8 mouse cellular contexts compared by ENCODE assay signal in the genomic region with DNA sequence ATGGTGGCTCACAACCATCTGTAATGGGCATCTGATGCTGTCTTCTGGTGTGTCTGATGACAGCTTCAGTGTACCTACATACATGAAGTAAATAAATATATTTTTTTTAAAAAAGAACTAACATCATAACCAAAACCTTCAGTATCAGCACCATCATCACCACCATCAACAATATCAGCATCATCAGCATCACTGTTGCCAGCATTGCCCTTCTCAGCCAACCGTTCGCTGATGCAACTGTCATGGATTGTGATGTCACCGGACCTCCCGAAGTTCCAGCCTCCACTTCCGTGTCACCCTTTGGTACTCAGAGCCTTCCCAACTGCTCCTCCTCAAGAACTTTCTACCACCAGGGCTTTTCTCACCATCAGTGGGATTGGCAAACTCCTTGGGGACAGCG. TPM values are rescaled to one million over a fixed set of nuclear protein-coding genes. Genes with fewer than 3 reads are reported as not detected.
DNase-seq lines count a peak whose midpoint lies in the region; TF ChIP-seq lines count a peak whose summit lies in the region.

Usp30 (plus strand) TSS at position 301 of the 400 bp plus-strand sequence.

- WGBS in small intestine, adult 2 months, result 91% methylated on average over 6 of the region's 6 CpGs

- no peaks in the 10 kb centered on the region for H3K27me3 ChIP-seq in testis, adult 2 months (ENCODE audit: control insufficient read depth, insufficient read depth, low read length)
- no peaks in the 10 kb centered on the region for H3K27me3 ChIP-seq in small intestine, adult 2 months (ENCODE audit: control insufficient read depth, insufficient read depth, low read length)

- peak within 1 kb of the TSS; percentile 90 for H3K4me3 ChIP-seq in testis, adult 2 months (ENCODE audit: control insufficient read depth, low read depth, low read length)
- H3K4me3 ChIP-seq in small intestine, adult 2 months (ENCODE audit: low read depth, low read length), result no peak within 1 kb of the TSS

- no peak for DNase-seq in frontal cortex, adult 2 months (ENCODE audit: extremely low spot score in 1 of 2, low spot score in 1 of 2)
- DNase-seq in frontal cortex, postnatal 25 days (ENCODE audit: low spot score in 2 of 2), result no peak
- no peak for DNase-seq in testis, postnatal 10 days (ENCODE audit: low spot score)
- DNase-seq in left cerebral cortex, postnatal 10 days (ENCODE audit: extremely low spot score in 1 of 2, low spot score in 2 of 2), result no peak
- no peak for DNase-seq in thymus, postnatal 0 days (ENCODE audit: low spot score)
- no peak for DNase-seq in frontal cortex, postnatal 14 days (ENCODE audit: low spot score in 2 of 2)

- H3K36me3 ChIP-seq in testis, adult 2 months (ENCODE audit: control insufficient read depth, insufficient read depth, low read length), result no peaks in the 10 kb centered on the region
- H3K36me3 ChIP-seq in small intestine, adult 2 months (ENCODE audit: control insufficient read depth, insufficient read depth, low read length), result no peaks in the 10 kb centered on the region

- no peak for TF ChIP-seq CTCF in testis, adult 2 months (IDR thresholded peaks at IDR 0.05; ENCODE audit: control insufficient read depth, insufficient read depth, insufficient replicate concordance, low read depth, low read length)
- no peak for TF ChIP-seq CTCF in small intestine, adult 2 months (IDR thresholded peaks at IDR 0.05; ENCODE audit: extremely low read depth, insufficient read length, insufficient replicate concordance, low read depth, low read length)

- peak within 1 kb of the TSS; percentile 78 for H3K27ac ChIP-seq in testis, adult 2 months (ENCODE audit: control insufficient read depth, insufficient read depth, low read depth, low read length)
- H3K27ac ChIP-seq in small intestine, adult 2 months (ENCODE audit: insufficient read depth, low read depth, low read length), result no peak within 1 kb of the TSS

- peaks cover 2% of the 10 kb centered on the region; the same call in 1 of the 2 replicates for H3K4me1 ChIP-seq in testis, adult 2 months (ENCODE audit: control insufficient read depth, insufficient read depth, low read length)
- no peaks in the 10 kb centered on the region for H3K4me1 ChIP-seq in small intestine, adult 2 months (ENCODE audit: control insufficient read depth, insufficient read depth, insufficient read length, low read length)

- peak; percentile 74; the same call in 1 of the 2 replicates for TF ChIP-seq POLR2A in testis, adult 2 months (IDR thresholded peaks at IDR 0.05; ENCODE audit: control insufficient read depth, low read depth, low read length)
- TF ChIP-seq POLR2A in small intestine, adult 2 months (IDR thresholded peaks at IDR 0.05; ENCODE audit: low read depth, low read length), result no peak

- intact Hi-C loops in left cerebral cortex, postnatal 10 days (cut with DNase I), result no loop called here

RNA-seq across cellular contexts. Expression of gene Usp30, which starts in this region (rescaled TPM):
- 31.5 and 34.5 TPM in 2 replicates for polyA plus RNA-seq in frontal cortex, adult 2 months (2012; rRNA removed)
- 71.5 and 85.1 TPM in 2 replicates for polyA plus RNA-seq in testis, adult 2 months (2012; rRNA removed)
- 10 to 100 TPM; 30.9 to 31.5 TPM for total RNA-seq in left cerebral cortex, postnatal 10 days (2021)
- 6.2 and 10.9 TPM in 2 replicates for polyA plus RNA-seq in small intestine, adult 2 months (2012; rRNA removed)
- polyA plus RNA-seq in thymus, postnatal 0 days (2015; fragmentation: Nextera tagmentation; extraction: Ambion mirVana), result 7.4 and 8.8 TPM in 2 replicates
